Mouse (Mus musculus) midbrain, embryonic 11.5 days (tissue): ENCODE measurements at regions not wholly inside any gene's neighbourhood (a gene's known extent, or its start where the extent isn't known, plus 50 kb on each side); places are given as distances from the start of the nearest gene placed in this dataset.

Experiments
- ATAC-seq: fragments of 200-750 bp; cut with Nextera tagmentation; 2 replicates; pipeline ENCODE4 v1.8.0; 2017; ENCODE audit warnings: moderate TSS enrichment, moderate library complexity; ENCODE audit not compliant: low FRiP score
- DNase-seq: peaks from one replicate; pipeline ENCODE4 v3.0.0; 2015; ENCODE audit warnings: low spot score; ENCODE audit errors: missing footprints
- H3K27ac ChIP-seq: fragments of 300-500 bp; sonication (generic); 2 replicates; pipeline ENCODE4 v1.5.1; 2014; ENCODE audit warnings: low read depth, low read length
- H3K27me3 ChIP-seq: fragments of 300-500 bp; sonication (generic); 2 replicates; pipeline ENCODE4 v1.6.1; 2014; ENCODE audit warnings: mild to moderate bottlenecking, low read length, moderate library complexity, mixed read lengths; ENCODE audit not compliant: control insufficient read depth, insufficient read depth
- H3K36me3 ChIP-seq: fragments of 300-500 bp; sonication (generic); 2 replicates; pipeline ENCODE4 v1.6.1; 2014; ENCODE audit warnings: mild to moderate bottlenecking, low read length, moderate library complexity, mixed read lengths; ENCODE audit not compliant: control insufficient read depth, insufficient read depth
- H3K4me1 ChIP-seq: fragments of 300-500 bp; sonication (generic); 2 replicates; pipeline ENCODE4 v1.6.1; 2014; ENCODE audit warnings: low read length; ENCODE audit not compliant: control insufficient read depth, insufficient read depth
- H3K4me2 ChIP-seq: fragments of 300-500 bp; sonication (generic); 2 replicates; pipeline ENCODE4 v1.6.1; 2014; ENCODE audit warnings: mild to moderate bottlenecking, moderate library complexity
- H3K4me3 ChIP-seq: fragments of 300-500 bp; sonication (generic); 2 replicates; pipeline ENCODE4 v1.5.1; 2014; ENCODE audit warnings: low read depth, low read length
- H3K9ac ChIP-seq: fragments of 300-500 bp; sonication (generic); 2 replicates; pipeline ENCODE4 v1.6.1; 2014; ENCODE audit warnings: low read length
- H3K9me3 ChIP-seq: fragments of 300-500 bp; sonication (generic); 2 replicates; pipeline ENCODE4 v1.6.1; 2016; ENCODE audit warnings: low read length; ENCODE audit not compliant: control insufficient read depth
- WGBS: fragments of 180-500 bp; shearing (Covaris S2); extraction: QIAGEN DNeasy Blood & Tissue Kit; methylation state at CpG from one replicate; pipeline ENCODE4 v1.1.7; 2014; 5-methylcytosine and 5-hydroxymethylcytosine counted together

GRCm38 (mm10) chr10:112863808-112864207 is 65.0 kb downstream of the Atxn7l3b start:
- DNase-seq = no peak
- Histone ChIP-seq H3K36me3 (no peaks in the 10 kb centered on the region), H3K27ac (no peak overlapping the region), H3K27me3 (no peaks in the 10 kb centered on the region), H3K9me3 (no peaks in the 10 kb centered on the region), H3K4me2 (no peak overlapping the region), H3K9ac (no peak overlapping the region), H3K4me1 (no peaks in the 10 kb centered on the region), H3K4me3 (no peak overlapping the region)
- ATAC-seq = no peak

- no peaks in the 10 kb centered on the region for H3K4me1 ChIP-seq
- WGBS = 57% methylated on average over 2 of the region's 2 CpGs
- no peaks in the 10 kb centered on the region for H3K9me3 ChIP-seq
- no peaks in the 10 kb centered on the region for H3K36me3 ChIP-seq
- no peak overlapping the region for H3K9ac ChIP-seq
- no peak for DNase-seq
- no peak overlapping the region for H3K4me2 ChIP-seq
- H3K27me3 ChIP-seq = no peaks in the 10 kb centered on the region
- no peak for ATAC-seq
- no peak overlapping the region for H3K4me3 ChIP-seq
- no peak overlapping the region for H3K27ac ChIP-seq
Measured at GRCm38 (mm10) chr10:112863375-112863774, 65.4 kb downstream of the Atxn7l3b start.

GRCm38 (mm10) chr10:112851997-112852396 is 76.8 kb downstream of the Atxn7l3b start:
- Histone ChIP-seq H3K4me3 (no peak overlapping the region), H3K9ac (no peak overlapping the region), H3K36me3 (no peaks in the 10 kb centered on the region), H3K4me2 (no peak overlapping the region), H3K4me1 (no peaks in the 10 kb centered on the region), H3K27me3 (no peaks in the 10 kb centered on the region), H3K27ac (no peak overlapping the region), H3K9me3 (no peaks in the 10 kb centered on the region)
- ATAC-seq (no peak), DNase-seq (no peak)
- 78% methylated on average over 1 of the region's 1 CpGs for WGBS

GRCm38 (mm10) chr10:112846225-112846624 is 82.6 kb downstream of the Atxn7l3b start:
- ATAC-seq (no peak), DNase-seq (no peak)
- Histone ChIP-seq H3K9ac (no peak overlapping the region), H3K9me3 (no peaks in the 10 kb centered on the region), H3K27me3 (no peaks in the 10 kb centered on the region), H3K4me2 (no peak overlapping the region), H3K27ac (no peak overlapping the region), H3K4me3 (no peak overlapping the region), H3K4me1 (no peaks in the 10 kb centered on the region), H3K36me3 (no peaks in the 10 kb centered on the region)
- 86% methylated on average over 1 of the region's 1 CpGs for WGBS

GRCm38 (mm10) chr10:112837400-112838035 is 91.3 kb downstream of the Atxn7l3b start:
- no peak overlapping the region for H3K9ac ChIP-seq
- H3K27ac ChIP-seq = no peak overlapping the region
- no peak overlapping the region for H3K4me2 ChIP-seq
- no peaks in the 10 kb centered on the region for H3K4me1 ChIP-seq
- WGBS = 88% methylated on average over 11 of the region's 11 CpGs
- no peaks in the 10 kb centered on the region for H3K36me3 ChIP-seq
- H3K9me3 ChIP-seq = no peaks in the 10 kb centered on the region
- no peak for DNase-seq
- H3K4me3 ChIP-seq = no peak overlapping the region
- ATAC-seq = no peak
- no peaks in the 10 kb centered on the region for H3K27me3 ChIP-seq

- Histone ChIP-seq H3K4me1 (no peaks in the 10 kb centered on the region), H3K9me3 (no peaks in the 10 kb centered on the region), H3K4me2 (no peak overlapping the region), H3K36me3 (no peaks in the 10 kb centered on the region), H3K9ac (no peak overlapping the region), H3K4me3 (no peak overlapping the region), H3K27me3 (no peaks in the 10 kb centered on the region), H3K27ac (no peak overlapping the region)
- WGBS = 84% methylated on average over 9 of the region's 9 CpGs
- peak; percentile 70 for ATAC-seq
- DNase-seq = no peak
Measured at GRCm38 (mm10) chr10:112835970-112836369, 92.8 kb downstream of the Atxn7l3b start.

GRCm38 (mm10) chr10:112835508-112835907 is 93.3 kb downstream of the Atxn7l3b start:
- no peaks in the 10 kb centered on the region for H3K27me3 ChIP-seq
- no peak overlapping the region for H3K27ac ChIP-seq
- WGBS = 67% methylated on average over 8 of the region's 8 CpGs
- DNase-seq = no peak
- no peak for ATAC-seq
- H3K4me1 ChIP-seq = no peaks in the 10 kb centered on the region
- no peaks in the 10 kb centered on the region for H3K36me3 ChIP-seq
- no peak overlapping the region for H3K4me3 ChIP-seq
- H3K4me2 ChIP-seq = no peak overlapping the region
- no peak overlapping the region for H3K9ac ChIP-seq
- no peaks in the 10 kb centered on the region for H3K9me3 ChIP-seq

- no peak for DNase-seq
- Histone ChIP-seq H3K27ac (no peak overlapping the region), H3K4me1 (no peaks in the 10 kb centered on the region), H3K4me3 (no peak overlapping the region), H3K9ac (no peak overlapping the region), H3K9me3 (no peaks in the 10 kb centered on the region), H3K4me2 (no peak overlapping the region), H3K36me3 (no peaks in the 10 kb centered on the region), H3K27me3 (no peaks in the 10 kb centered on the region)
- WGBS = 19% methylated on average over 1 of the region's 1 CpGs
- 0 out of 2 replicates have a peak, but pooled peaks have one; percentile 42 for ATAC-seq
Measured at GRCm38 (mm10) chr10:112810181-112810580, 118.6 kb downstream of the Atxn7l3b start.

GRCm38 (mm10) chr10:112803557-112803956 is 125.2 kb downstream of the Atxn7l3b start:
- H3K27me3 ChIP-seq = no peaks in the 10 kb centered on the region
- 56% methylated on average over 6 of the region's 6 CpGs for WGBS
- no peaks in the 10 kb centered on the region; the same call in 1 of the 2 replicates for H3K9me3 ChIP-seq
- H3K4me1 ChIP-seq = peaks cover 1% of the 10 kb centered on the region; the same call in 1 of the 2 replicates
- H3K4me3 ChIP-seq = no peak overlapping the region
- H3K4me2 ChIP-seq = no peak overlapping the region
- ATAC-seq (no peak), DNase-seq (no peak)
- H3K36me3 ChIP-seq = no peaks in the 10 kb centered on the region
- no peak overlapping the region for H3K27ac ChIP-seq
- no peak overlapping the region for H3K9ac ChIP-seq
